Mouse (Mus musculus) neural tube, embryonic 10.5 days (tissue): ENCODE data around the gene D130043K22Rik.
A peak's percentile ranks its signal among the peaks of the same experiment; 100 is the strongest.

Source experiments
- DNase-seq: peaks from one replicate; pipeline ENCODE4 v3.0.0-alpha.2; 2017; ENCODE audit warnings: low spot score; ENCODE audit errors: extremely low spot score

D130043K22Rik gene

GRCm38 (mm10) chr13:24892516-24892915 lies 47.6 kb downstream of the D130043K22Rik start:
- DNase-seq = no peak

GRCm38 (mm10) chr13:24893880-24894279 lies 48.9 kb downstream of the D130043K22Rik start:
- DNase-seq = no peak

- DNase-seq = no peak
These were observed 57.0 kb downstream of the D130043K22Rik start for GRCm38 (mm10) chr13:24901916-24902315.

GRCm38 (mm10) chr13:24903412-24903811 lies 58.5 kb downstream of the D130043K22Rik start:
- no peak for DNase-seq

GRCm38 (mm10) chr13:24905422-24905821 lies 60.5 kb downstream of the D130043K22Rik start:
- no peak for DNase-seq

GRCm38 (mm10) chr13:24906831-24907570 lies 62.1 kb downstream of the D130043K22Rik start:
- DNase-seq = no peak

GRCm38 (mm10) chr13:24909112-24909511 lies 64.2 kb downstream of the D130043K22Rik start:
- DNase-seq = no peak

GRCm38 (mm10) chr13:24913576-24913975 lies 68.6 kb downstream of the D130043K22Rik start:
- no peak for DNase-seq

GRCm38 (mm10) chr13:24914915-24915314 lies 70.0 kb downstream of the D130043K22Rik start:
- no peak for DNase-seq

GRCm38 (mm10) chr13:24915831-24916230 lies 70.9 kb downstream of the D130043K22Rik start:
- DNase-seq = no peak

- peak; percentile 23 for DNase-seq
These were observed 75.5 kb downstream of the D130043K22Rik start for GRCm38 (mm10) chr13:24920333-24920977.

GRCm38 (mm10) chr13:24921281-24921680 lies 76.3 kb downstream of the D130043K22Rik start:
- no peak for DNase-seq

GRCm38 (mm10) chr13:24923991-24924390 lies 79.1 kb downstream of the D130043K22Rik start:
- no peak for DNase-seq

GRCm38 (mm10) chr13:24930591-24930990 lies 85.7 kb downstream of the D130043K22Rik start:
- no peak for DNase-seq

- no peak for DNase-seq
These were observed 88.3 kb downstream of the D130043K22Rik start for GRCm38 (mm10) chr13:24933199-24933598.

- DNase-seq = no peak
These were observed 91.8 kb downstream of the D130043K22Rik start for GRCm38 (mm10) chr13:24936772-24937107.

- peak; percentile 82 for DNase-seq
These were observed 92.3 kb downstream of the D130043K22Rik start, which contains the start of gene Aldh5a1 for GRCm38 (mm10) chr13:24937108-24937838. TSS of gene Aldh5a1 (minus strand) at chr13:24937661.

GRCm38 (mm10) chr13:24937839-24938166 lies 92.9 kb downstream of the D130043K22Rik start:
- no peak for DNase-seq

GRCm38 (mm10) chr13:24938683-24939082 lies 93.7 kb downstream of the D130043K22Rik start:
- peak; percentile 72 for DNase-seq

- DNase-seq = no peak
These were observed 94.5 kb downstream of the D130043K22Rik start for GRCm38 (mm10) chr13:24939472-24939871.

GRCm38 (mm10) chr13:24942512-24943282 lies 97.8 kb downstream of the D130043K22Rik start, which contains the start of gene Gpld1:
TSS of gene Gpld1 (plus strand) at chr13:24943152.
- DNase-seq = no peak
